Mouse (Mus musculus) lung, embryonic 15.5 days (tissue): ENCODE results near the gene Rae1. TPM values are rescaled to one million over a fixed set of nuclear protein-coding genes. Genes with fewer than 3 reads are reported as not detected.
A peak's percentile ranks its signal among the peaks of the same experiment; 100 is the strongest.

Source experiments
- ATAC-seq: fragments of 200-750 bp; cut with Nextera tagmentation; 2 replicates; pipeline ENCODE4 v1.8.0; 2017; ENCODE audit warnings: moderate number of reproducible peaks, borderline replicate concordance; ENCODE audit not compliant: low FRiP score, low TSS enrichment; ENCODE audit errors: extremely low read depth
- H3K27ac ChIP-seq: fragments of 300-500 bp; sonication (generic); 2 replicates; pipeline ENCODE4 v1.5.1; 2015; ENCODE audit warnings: moderate library complexity, mild to moderate bottlenecking, inconsistent platforms
- H3K27me3 ChIP-seq: fragments of 300-500 bp; sonication (generic); 2 replicates; pipeline ENCODE4 v1.6.1; 2015; ENCODE audit warnings: inconsistent platforms
- H3K36me3 ChIP-seq: fragments of 300-500 bp; sonication (generic); 2 replicates; pipeline ENCODE4 v1.6.1; 2015; ENCODE audit warnings: inconsistent platforms
- H3K4me1 ChIP-seq: fragments of 300-500 bp; sonication (generic); 2 replicates; pipeline ENCODE4 v1.6.1; 2015; ENCODE audit warnings: inconsistent platforms
- H3K4me2 ChIP-seq: fragments of 300-500 bp; sonication (generic); 2 replicates; pipeline ENCODE4 v1.6.1; 2015; ENCODE audit warnings: inconsistent platforms, mild to moderate bottlenecking, moderate library complexity
- H3K4me3 ChIP-seq: fragments of 300-500 bp; sonication (generic); 2 replicates; pipeline ENCODE4 v1.5.1; 2015; ENCODE audit warnings: mild to moderate bottlenecking, inconsistent platforms
- H3K9ac ChIP-seq: fragments of 300-500 bp; sonication (generic); 2 replicates; pipeline ENCODE4 v1.6.1; 2015; ENCODE audit warnings: inconsistent platforms
- H3K9me3 ChIP-seq: fragments of 300-500 bp; sonication (generic); 2 replicates; pipeline ENCODE4 v1.6.1; 2016; ENCODE audit warnings: inconsistent platforms
- WGBS: fragments of 180-500 bp; shearing (Covaris S2); methylation state at CpG from one replicate; pipeline ENCODE4 v1.1.7; 2015; 5-methylcytosine and 5-hydroxymethylcytosine counted together
- polyA plus RNA-seq: library from polyadenylated mRNA; unstranded; fragments of >200 nt; fragmentation: Nextera tagmentation; extraction: Ambion mirVana; gene quantifications from 2 replicates; pipeline ENCODE4 v1.2.1, GENCODE M21; 2015

Gene Rae1
- polyA plus RNA-seq, 1 experiment from 2014 or later: 122 TPM

DNA sequence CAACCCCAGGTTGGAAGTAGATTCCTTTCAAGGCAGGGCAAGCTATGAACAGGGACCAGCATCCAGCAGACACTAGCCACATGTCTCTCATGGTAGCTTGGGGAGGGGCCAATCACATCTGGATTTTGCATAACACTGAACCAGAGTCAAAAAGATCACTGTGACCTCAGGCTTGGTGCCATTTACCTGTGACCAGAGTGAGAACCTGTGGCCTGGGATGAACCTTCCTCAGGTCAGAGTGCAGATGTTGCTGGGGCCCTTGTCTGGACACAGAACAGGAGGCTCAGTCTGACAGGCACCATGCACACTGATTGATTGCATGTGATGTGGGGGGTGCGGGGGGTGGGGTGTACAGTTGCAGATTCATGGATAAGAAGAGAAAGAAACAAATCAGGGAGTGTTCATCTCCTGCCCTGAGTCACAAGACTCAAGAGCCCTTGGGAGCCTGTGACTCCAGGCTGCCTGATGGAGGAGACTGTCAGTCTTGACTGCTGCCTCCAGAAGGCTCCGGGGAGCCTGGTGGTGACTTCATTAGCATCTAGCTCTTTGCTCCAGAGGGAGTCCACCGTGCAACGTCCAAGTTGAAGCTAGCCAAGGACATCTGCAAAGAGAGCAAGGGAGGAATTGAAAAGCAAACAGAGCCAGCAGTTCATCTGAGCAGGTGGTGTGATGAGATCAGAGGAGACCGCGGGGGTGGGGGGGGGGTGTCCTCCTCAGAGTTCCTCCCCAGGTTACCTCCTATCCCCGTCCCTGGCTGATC lies 25.9 kb upstream of the Rae1 start:
- H3K4me2 ChIP-seq: no peak overlapping the region
- ATAC-seq: no peak
- H3K27ac ChIP-seq: no peak overlapping the region
- H3K9ac ChIP-seq: no peak overlapping the region
- H3K4me1 ChIP-seq: 0 out of 2 replicates have a peak, but pooled peaks cover 14% of the 10 kb centered on the region
- 10% methylated on average over 7 of the region's 7 CpGs for WGBS
- no peaks in the 10 kb centered on the region for H3K36me3 ChIP-seq
- no peaks in the 10 kb centered on the region for H3K27me3 ChIP-seq
- no peak overlapping the region for H3K4me3 ChIP-seq
- no peaks in the 10 kb centered on the region for H3K9me3 ChIP-seq

DNA sequence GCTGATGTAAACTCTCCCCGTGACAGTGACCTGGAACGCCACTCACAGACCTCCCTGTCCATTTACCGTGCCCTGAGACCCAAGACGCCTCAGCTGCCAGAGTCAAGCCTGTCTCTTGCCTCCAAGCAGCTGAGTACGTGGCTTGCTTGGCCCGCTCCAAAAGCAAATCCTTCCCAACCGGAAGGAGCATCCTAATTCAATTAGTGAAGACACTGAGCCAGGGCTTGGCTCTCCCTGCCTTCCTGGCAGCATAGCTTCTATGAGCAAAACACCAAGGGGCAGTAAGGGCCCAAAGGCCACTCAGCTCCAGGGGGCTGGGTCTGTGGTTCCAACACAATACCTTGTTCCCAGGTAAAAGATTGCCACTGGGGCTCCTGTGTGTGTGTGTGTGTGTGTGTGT lies 25.2 kb upstream of the Rae1 start:
- 34% methylated on average over 7 of the region's 7 CpGs for WGBS
- no peak overlapping the region for H3K27ac ChIP-seq
- no peaks in the 10 kb centered on the region for H3K9me3 ChIP-seq
- no peaks in the 10 kb centered on the region for H3K36me3 ChIP-seq
- no peaks in the 10 kb centered on the region for H3K27me3 ChIP-seq
- H3K9ac ChIP-seq: no peak overlapping the region
- H3K4me2 ChIP-seq: no peak overlapping the region
- H3K4me3 ChIP-seq: no peak overlapping the region
- H3K4me1 ChIP-seq: 0 out of 2 replicates have a peak, but pooled peaks cover 14% of the 10 kb centered on the region
- ATAC-seq: no peak

DNA sequence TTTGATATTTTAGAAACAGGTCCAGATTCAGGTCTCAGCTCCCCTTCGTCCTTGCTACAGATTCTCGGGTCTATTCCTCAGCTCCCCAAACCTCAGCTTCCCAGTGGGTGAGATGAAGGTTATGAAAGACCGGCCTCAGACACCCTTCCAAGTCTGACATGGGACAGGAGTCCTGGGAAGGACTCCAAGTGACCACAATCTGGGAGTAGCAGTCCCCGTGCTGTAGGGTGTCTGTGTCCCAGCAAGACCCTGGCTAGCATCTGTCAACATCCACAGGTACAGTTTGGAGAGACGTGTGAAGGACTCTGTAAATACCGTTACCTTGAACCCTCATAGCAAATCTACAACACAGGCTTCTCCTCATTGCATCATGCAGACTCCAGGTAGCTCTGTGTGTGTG lies 24.8 kb upstream of the Rae1 start:
- Histone ChIP-seq H3K36me3 (no peaks in the 10 kb centered on the region), H3K27me3 (no peaks in the 10 kb centered on the region), H3K4me2 (no peak overlapping the region), H3K27ac (no peak overlapping the region), H3K4me1 (0 out of 2 replicates have a peak, but pooled peaks cover 14% of the 10 kb centered on the region), H3K4me3 (no peak overlapping the region), H3K9me3 (no peaks in the 10 kb centered on the region), H3K9ac (no peak overlapping the region)
- no peak for ATAC-seq
- 73% methylated on average over 6 of the region's 6 CpGs for WGBS

DNA sequence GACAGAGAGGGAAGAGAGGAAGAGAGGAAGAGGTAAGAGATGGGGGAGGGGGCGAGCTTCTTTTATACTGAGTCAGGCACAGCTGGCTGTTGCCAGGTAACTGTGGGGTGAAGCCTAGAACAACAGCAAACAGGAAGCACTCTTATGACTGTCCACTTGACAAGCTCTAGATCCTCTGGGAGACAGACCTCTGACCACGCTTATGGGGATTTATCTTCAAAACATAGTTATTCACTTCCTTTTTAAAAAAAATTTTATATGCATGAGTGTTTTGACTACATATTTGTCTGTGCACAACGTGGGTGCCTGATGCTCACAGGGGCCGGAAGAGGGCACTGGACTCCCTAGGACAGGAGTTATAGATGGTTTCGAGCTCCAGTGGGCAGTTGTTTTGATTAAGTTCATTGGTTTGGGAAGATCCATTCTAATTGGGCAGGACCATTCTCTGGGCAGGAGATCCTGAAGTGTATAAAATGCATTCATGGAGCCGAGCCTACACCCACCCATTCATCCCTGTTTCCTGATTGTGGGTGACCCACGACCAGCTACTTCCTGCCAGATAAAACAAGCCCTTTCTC lies 23.2 kb upstream of the Rae1 start:
- 19% methylated on average over 7 of the region's 7 CpGs for WGBS
- no peak overlapping the region for H3K4me3 ChIP-seq
- no peaks in the 10 kb centered on the region for H3K9me3 ChIP-seq
- H3K27me3 ChIP-seq: no peaks in the 10 kb centered on the region
- H3K4me2 ChIP-seq: peak overlapping the region; percentile 29
- H3K36me3 ChIP-seq: no peaks in the 10 kb centered on the region
- H3K27ac ChIP-seq: no peak overlapping the region
- 0 out of 2 replicates have a peak, but pooled peaks cover 14% of the 10 kb centered on the region for H3K4me1 ChIP-seq
- H3K9ac ChIP-seq: no peak overlapping the region
- ATAC-seq: 0 out of 2 replicates have a peak, but pooled peaks have one; percentile 43

DNA sequence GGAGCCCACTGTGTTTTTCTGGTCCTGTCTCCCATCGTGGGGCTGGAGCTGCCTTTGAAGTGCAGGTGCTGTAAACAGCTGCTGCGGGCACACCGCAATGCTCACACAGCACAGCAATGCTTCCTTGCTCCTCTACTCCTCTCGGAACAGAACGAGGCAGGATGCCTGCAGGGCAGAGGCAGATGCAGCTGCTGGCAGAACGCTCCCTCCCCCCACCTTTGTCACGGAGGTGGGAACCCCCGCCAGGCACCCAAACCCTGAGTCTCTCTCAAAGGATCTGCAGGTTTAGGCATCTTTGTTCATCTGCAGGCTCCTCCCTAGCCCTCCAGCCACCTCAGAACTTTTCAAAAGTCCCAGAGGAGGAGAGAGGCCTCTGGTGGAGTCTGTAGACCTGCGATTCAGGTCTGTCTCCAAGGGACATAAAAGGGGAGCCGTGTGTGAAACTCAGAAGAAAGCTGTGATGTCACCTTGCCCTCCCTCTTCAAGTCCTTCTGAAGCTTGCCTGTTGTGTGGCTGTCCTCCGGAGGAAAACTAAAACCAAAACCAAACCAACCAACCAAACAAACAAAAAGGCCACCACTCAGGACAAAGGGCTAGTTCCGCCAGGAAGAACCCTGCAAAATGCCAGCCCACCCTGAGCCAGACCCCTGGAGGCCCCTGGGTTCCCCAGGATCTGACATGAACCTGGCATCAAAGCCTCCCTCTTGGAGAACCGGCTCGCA lies 22.3 kb upstream of the Rae1 start, which contains the start of gene Spo11:
TSS of gene Spo11 (plus strand) at position 292 of the 722 bp plus-strand sequence.
- Histone ChIP-seq H3K4me3 (no peak within 1 kb of the TSS), H3K9me3 (no peaks in the 10 kb centered on the region), H3K9ac (no peak within 1 kb of the TSS), H3K36me3 (no peaks in the 10 kb centered on the region), H3K27me3 (no peaks in the 10 kb centered on the region), H3K4me2 (peak within 1 kb of the TSS; percentile 29), H3K27ac (no peak within 1 kb of the TSS), H3K4me1 (0 out of 2 replicates have a peak, but pooled peaks cover 14% of the 10 kb centered on the region)
- WGBS: 19% methylated on average over 14 of the region's 14 CpGs
- peak; percentile 40; the same call in 1 of the 2 replicates for ATAC-seq

DNA sequence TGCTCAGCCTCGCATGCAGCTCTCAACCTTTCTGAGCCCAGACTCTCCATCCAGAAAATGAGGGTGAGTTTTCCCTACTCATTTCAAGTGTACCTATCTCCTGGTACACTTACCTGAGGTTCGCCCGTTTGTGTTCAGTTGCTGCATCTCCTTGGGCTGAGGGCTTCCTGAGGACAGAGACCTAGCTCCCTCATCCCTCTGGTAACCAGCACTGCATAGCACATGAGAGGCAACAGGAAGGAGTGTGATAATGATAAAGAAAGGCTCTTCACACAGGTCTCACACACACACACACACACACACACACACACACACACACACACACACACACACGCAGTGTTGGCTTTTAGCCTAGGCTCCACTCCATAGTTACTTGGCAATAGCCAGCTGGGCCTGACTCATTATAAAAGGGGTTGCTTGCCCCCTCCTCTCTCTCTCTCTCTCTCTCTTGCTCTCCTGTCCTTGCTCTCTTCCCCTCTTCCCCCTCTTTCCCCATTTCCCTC lies 21.7 kb upstream of the Rae1 start:
- 45% methylated on average over 4 of the region's 4 CpGs for WGBS
- H3K9ac ChIP-seq: no peak overlapping the region
- H3K4me3 ChIP-seq: no peak overlapping the region
- no peaks in the 10 kb centered on the region for H3K27me3 ChIP-seq
- H3K27ac ChIP-seq: no peak overlapping the region
- no peaks in the 10 kb centered on the region for H3K9me3 ChIP-seq
- no peak overlapping the region; the same call in 1 of the 2 replicates for H3K4me2 ChIP-seq
- no peaks in the 10 kb centered on the region for H3K36me3 ChIP-seq
- 0 out of 2 replicates have a peak, but pooled peaks cover 14% of the 10 kb centered on the region for H3K4me1 ChIP-seq
- ATAC-seq: no peak

DNA sequence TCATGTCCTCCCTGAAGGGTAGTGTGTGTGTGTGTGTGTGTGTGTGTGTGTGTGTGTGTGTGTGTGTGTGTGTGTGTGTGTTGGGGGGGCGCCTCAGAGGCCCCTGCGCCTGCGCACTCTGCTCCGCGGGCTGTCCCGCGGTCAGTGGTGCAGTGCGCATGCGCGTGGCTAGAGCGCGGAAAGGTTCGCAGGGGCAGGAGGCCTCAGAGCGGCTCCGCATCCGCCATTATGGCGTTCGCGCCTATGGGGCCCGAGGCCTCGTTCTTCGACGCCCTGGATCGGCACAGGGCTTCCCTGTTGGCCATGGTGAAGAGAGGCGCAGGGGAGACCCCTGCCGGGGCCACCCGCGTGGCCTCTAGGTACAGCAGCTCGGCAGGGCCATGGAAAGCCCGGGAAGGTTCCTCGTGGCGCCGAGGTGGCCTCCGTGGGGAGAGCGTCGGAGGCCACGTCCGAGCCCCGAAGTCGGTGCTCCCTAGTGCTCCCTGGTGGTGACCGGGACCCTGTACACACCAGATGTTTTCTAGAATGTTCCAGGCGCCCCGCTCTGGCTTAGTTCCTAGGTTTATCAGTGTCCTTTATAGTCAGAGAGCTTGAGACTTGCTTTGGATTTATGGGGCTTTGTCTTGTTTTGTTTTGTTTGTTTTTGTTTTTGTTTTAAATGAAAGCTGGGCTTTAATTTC lies 20.1 kb upstream of the Rae1 start:
- H3K36me3 ChIP-seq: no peaks in the 10 kb centered on the region
- no peaks in the 10 kb centered on the region for H3K9me3 ChIP-seq
- no peak overlapping the region for H3K27ac ChIP-seq
- H3K4me1 ChIP-seq: 0 out of 2 replicates have a peak, but pooled peaks cover 14% of the 10 kb centered on the region
- H3K4me3 ChIP-seq: no peak overlapping the region
- 94% methylated on average over 36 of the region's 43 CpGs for whole genome bisulfite sequencing
- ATAC-seq: no peak; the same call in 1 of the 2 replicates
- H3K9ac ChIP-seq: no peak overlapping the region
- no peaks in the 10 kb centered on the region for H3K27me3 ChIP-seq
- H3K4me2 ChIP-seq: no peak overlapping the region

DNA sequence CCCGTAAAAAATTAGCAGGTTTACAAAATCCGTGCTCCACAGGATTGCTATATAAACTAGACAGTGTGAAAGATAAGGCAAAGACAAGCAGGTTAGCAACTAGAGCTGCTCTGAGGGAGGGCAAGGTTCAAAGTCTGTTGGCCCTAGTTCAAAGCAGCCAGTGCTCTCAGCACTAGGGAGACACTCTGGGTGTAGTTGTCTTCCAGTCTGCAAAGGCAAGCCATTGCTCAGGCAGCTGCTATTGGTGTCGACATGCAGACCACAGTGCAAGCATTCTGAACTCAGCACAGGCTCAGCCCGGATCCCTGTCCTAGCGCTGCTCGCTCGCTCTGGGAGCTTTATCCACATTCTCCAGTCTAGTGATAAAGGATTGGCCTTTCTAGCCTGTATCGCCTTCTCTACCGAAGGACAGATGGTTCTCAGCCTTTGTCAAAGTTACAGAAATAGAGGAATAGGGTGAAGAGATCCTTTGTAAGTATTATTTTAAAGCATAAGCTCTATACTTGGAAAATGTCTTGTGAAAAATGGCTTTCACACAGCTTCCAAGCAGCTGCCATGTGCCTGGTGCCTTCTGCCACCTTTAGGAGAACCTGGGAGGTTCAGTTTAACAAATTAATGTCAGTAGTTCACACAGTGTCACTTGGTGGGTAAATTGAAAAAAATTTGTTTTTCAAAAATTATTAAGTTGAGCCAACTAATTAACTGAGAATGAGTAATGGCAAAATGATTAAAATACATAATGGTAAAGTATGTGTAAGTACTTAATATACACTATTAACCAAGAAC lies 16.9 kb upstream of the Rae1 start:
- H3K27me3 ChIP-seq: no peaks in the 10 kb centered on the region

DNA sequence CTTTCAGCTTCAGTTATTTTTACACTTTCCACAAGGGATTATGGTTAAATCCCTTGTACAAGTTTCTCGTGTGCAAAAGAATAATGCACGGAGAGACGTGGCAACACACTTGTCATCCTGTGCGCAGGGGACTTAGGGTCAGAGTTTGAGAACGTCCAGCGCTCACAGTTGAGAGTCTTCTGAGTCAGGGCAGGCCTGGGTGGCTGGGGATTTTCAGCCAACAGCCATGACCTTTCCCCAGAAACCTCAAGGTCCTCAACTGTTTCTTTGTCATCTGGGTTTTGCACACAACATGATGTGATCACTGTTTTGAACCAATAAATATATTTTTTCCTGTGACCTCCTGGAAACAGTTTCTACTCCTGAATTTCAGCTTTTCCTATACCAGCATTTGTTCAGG lies 9.8 kb upstream of the Rae1 start:
- H3K27ac ChIP-seq: no peak overlapping the region
- no peak overlapping the region for H3K9ac ChIP-seq
- no peak for ATAC-seq
- WGBS: 76% methylated on average over 6 of the region's 6 CpGs
- no peak overlapping the region for H3K4me3 ChIP-seq
- no peaks in the 10 kb centered on the region for H3K9me3 ChIP-seq
- H3K4me2 ChIP-seq: no peak overlapping the region
- no peaks in the 10 kb centered on the region for H3K4me1 ChIP-seq
- H3K36me3 ChIP-seq: no peaks in the 10 kb centered on the region
- no peaks in the 10 kb centered on the region; the same call in 1 of the 2 replicates for H3K27me3 ChIP-seq

More for the DNA sequence above, 16.9 kb upstream of the Rae1 start:
- Histone ChIP-seq H3K4me1 (0 out of 2 replicates have a peak, but pooled peaks cover 1% of the 10 kb centered on the region), H3K27ac (no peak overlapping the region), H3K4me2 (no peak overlapping the region), H3K9ac (no peak overlapping the region), H3K9me3 (no peaks in the 10 kb centered on the region), H3K4me3 (no peak overlapping the region), H3K36me3 (no peaks in the 10 kb centered on the region)
- ATAC-seq: no peak
- WGBS: 43% methylated on average over 9 of the region's 9 CpGs

DNA sequence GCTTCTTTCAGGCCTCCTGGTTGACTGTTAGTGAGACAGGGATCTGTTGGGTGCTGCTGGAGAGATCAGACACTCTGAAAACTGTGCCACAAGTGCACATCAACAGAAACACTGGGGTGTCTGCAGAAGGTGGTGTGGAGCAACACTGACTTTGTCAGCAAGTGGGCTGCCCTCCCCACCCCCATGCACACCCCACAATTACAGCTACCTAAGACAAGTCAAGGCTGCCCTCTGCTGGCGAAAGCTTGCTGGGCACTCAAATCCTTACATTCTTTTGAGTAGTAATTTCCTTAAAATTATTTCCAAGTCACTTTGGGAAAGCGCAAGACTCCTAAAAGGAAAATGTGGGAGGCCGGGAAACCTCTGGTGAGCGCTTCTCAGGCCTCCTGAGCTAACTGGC lies 3.7 kb upstream of the Rae1 start:
- Histone ChIP-seq H3K4me3 (no peak overlapping the region), H3K36me3 (no peaks in the 10 kb centered on the region), H3K4me1 (peaks cover 8% of the 10 kb centered on the region), H3K9ac (no peak overlapping the region), H3K9me3 (no peaks in the 10 kb centered on the region), H3K27ac (no peak overlapping the region), H3K4me2 (no peak overlapping the region), H3K27me3 (no peaks in the 10 kb centered on the region; the same call in 1 of the 2 replicates)
- 13% methylated on average over 4 of the region's 4 CpGs for WGBS
- ATAC-seq: no peak

DNA sequence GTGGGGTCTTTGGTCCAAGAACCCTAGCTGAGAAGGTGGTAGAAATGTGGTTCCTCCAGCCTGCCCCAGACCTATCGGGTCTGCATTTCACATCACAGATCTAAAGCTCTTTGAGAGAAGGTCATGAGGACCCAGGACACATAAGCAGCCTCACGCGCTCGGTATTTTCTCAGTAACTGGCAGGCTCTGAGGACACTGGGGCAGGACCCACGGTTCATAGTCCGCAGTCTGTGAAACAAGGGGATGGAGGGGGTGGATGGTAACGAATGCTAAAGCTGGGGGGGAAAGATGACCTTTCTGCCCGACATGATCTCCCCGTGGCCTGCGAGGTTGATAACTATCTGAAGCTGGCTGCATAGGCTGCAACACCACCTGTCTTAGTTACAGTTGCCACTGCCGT lies 2.2 kb upstream of the Rae1 start:
- no peaks in the 10 kb centered on the region for H3K27me3 ChIP-seq
- no peak overlapping the region for H3K4me2 ChIP-seq
- H3K4me3 ChIP-seq: no peak overlapping the region
- no peak for ATAC-seq
- H3K4me1 ChIP-seq: peaks cover 15% of the 10 kb centered on the region
- H3K9ac ChIP-seq: no peak overlapping the region
- no peaks in the 10 kb centered on the region for H3K9me3 ChIP-seq
- H3K27ac ChIP-seq: no peak overlapping the region
- 57% methylated on average over 11 of the region's 11 CpGs for WGBS
- peaks cover 3% of the 10 kb centered on the region for H3K36me3 ChIP-seq
